Mouse (Mus musculus): Measurements from ENCODE around the gene Olfr1330.

DNA sequence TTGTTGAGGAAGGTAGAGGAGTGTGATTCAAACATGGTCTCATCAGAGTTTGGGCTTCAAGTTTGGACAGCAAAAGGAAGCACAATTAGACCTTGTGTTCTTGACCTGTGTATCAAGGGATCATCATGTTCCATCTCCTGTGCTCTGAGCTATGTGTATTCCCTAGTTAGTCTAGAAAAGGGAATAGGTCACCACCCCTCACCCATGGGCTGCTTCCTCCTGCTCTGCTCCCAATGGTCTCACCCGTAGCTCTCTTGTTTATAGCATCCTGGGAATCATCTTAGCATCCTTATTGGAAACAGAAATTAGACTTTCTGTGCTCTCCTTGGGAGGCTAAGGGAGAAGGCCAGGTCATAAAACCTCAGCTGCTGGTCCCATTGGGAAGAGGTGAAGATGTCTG is at the start of gene Olfr1330:
- TF ChIP-seq CTCF (IDR thresholded peaks at IDR 0.05; ENCODE audit: control insufficient read depth, insufficient read depth, low read length) (no peak), POLR2A (IDR thresholded peaks at IDR 0.05; ENCODE audit: borderline replicate concordance, control insufficient read depth, low read depth, low read length) (no peak)

Measured in bone marrow, adult 2 months (tissue).